Mouse (Mus musculus) lung, postnatal 0 days (tissue): ENCODE data around the gene Nell1. TPM values are rescaled to one million over a fixed set of nuclear protein-coding genes. Genes with fewer than 3 reads are reported as not detected.

Experiments used
- ATAC-seq: fragments of 200-750 bp; cut with Nextera tagmentation; 2 replicates; pipeline ENCODE4 v1.8.0; 2017; ENCODE audit warnings: moderate library complexity
- DNase-seq: peaks from one replicate; pipeline ENCODE4 v3.0.0-alpha.2; 2016; ENCODE audit warnings: low spot score
- H3K27ac ChIP-seq: fragments of 300-500 bp; sonication (generic); 2 replicates; pipeline ENCODE4 v1.5.1; 2014; ENCODE audit warnings: antibody characterized with exemption, mild to moderate bottlenecking, low read length, mixed read lengths
- H3K27me3 ChIP-seq: fragments of 300-500 bp; sonication (generic); replicated peaks from 2 replicates; pipeline ENCODE4 v1.6.1; 2014; ENCODE audit warnings: low read length, mixed read lengths; ENCODE audit not compliant: insufficient read depth
- H3K36me3 ChIP-seq: fragments of 300-500 bp; sonication (generic); 2 replicates; pipeline ENCODE4 v1.6.1; 2014; ENCODE audit warnings: low read length, mixed read lengths; ENCODE audit not compliant: insufficient read depth
- H3K4me1 ChIP-seq: fragments of 300-500 bp; sonication (generic); 2 replicates; pipeline ENCODE4 v1.6.1; 2014; ENCODE audit warnings: antibody characterized with exemption, low read depth, low read length, mixed read lengths; ENCODE audit not compliant: insufficient read depth
- H3K4me2 ChIP-seq: fragments of 300-500 bp; sonication (generic); replicated peaks from 2 replicates; pipeline ENCODE4 v1.6.1; 2014; ENCODE audit warnings: low read depth, mild to moderate bottlenecking, low read length, moderate library complexity, mixed read lengths
- H3K4me3 ChIP-seq: fragments of 300-500 bp; sonication (generic); 2 replicates; pipeline ENCODE4 v1.5.1; 2014; ENCODE audit warnings: low read depth, low read length
- H3K9ac ChIP-seq: fragments of 300-500 bp; sonication (generic); replicated peaks from 2 replicates; pipeline ENCODE4 v1.6.1; 2014; ENCODE audit warnings: low read depth, mild to moderate bottlenecking
- H3K9me3 ChIP-seq: fragments of 300-500 bp; sonication (generic); 2 replicates; pipeline ENCODE4 v1.6.1; 2016; ENCODE audit warnings: low read length, mixed read lengths
- CTCF ChIP-seq: IDR thresholded peaks from 2 replicates; pipeline ENCODE4 v1.5.1; 2016; ENCODE audit warnings: antibody characterized with exemption, mild to moderate bottlenecking
- EP300 ChIP-seq: IDR thresholded peaks from 2 replicates; pipeline ENCODE4 v1.6.1; 2016; ENCODE audit warnings: antibody characterized with exemption, mild to moderate bottlenecking, control low read depth
- WGBS: fragments of 180-500 bp; shearing (Covaris S2); extraction: QIAGEN DNeasy Blood & Tissue Kit; methylation state at CpG from one replicate; pipeline ENCODE4 v1.1.7; 2014; 5-methylcytosine and 5-hydroxymethylcytosine counted together
- polyA plus RNA-seq: library from polyadenylated mRNA; unstranded; fragments of >200 nt; fragmentation: Nextera tagmentation; extraction: Ambion mirVana; gene quantifications from 2 replicates; pipeline ENCODE4 v1.2.1, GENCODE M21; 2015

The Nell1 gene
- polyA plus RNA-seq, 1 experiment from 2014 or later = 3.2 TPM

- WGBS = 60% methylated on average over 3 of the region's 3 CpGs
These were observed 624.2 kb downstream of the Nell1 start, which contains the start of gene 4933405O20Rik for GRCm38 (mm10) chr7:50598890-50599289. Gene 4933405O20Rik (plus strand): TSS chr7:50599190.

GRCm38 (mm10) chr7:50614101-50614500, 639.4 kb downstream of the Nell1 start:
- 67% methylated on average over 2 of the region's 2 CpGs for WGBS
- no peak for ATAC-seq
- no peak overlapping the region for H3K9ac ChIP-seq
- no peak overlapping the region for H3K27ac ChIP-seq
- no peaks in the 10 kb centered on the region for H3K27me3 ChIP-seq
- no peak overlapping the region for H3K4me3 ChIP-seq
- TF ChIP-seq EP300 (no peak), CTCF (no peak)
- no peaks in the 10 kb centered on the region for H3K9me3 ChIP-seq
- no peaks in the 10 kb centered on the region for H3K36me3 ChIP-seq
- no peaks in the 10 kb centered on the region for H3K4me1 ChIP-seq
- H3K4me2 ChIP-seq = no peak overlapping the region
- DNase-seq = no peak

More at GRCm38 (mm10) chr7:50598890-50599289, 624.2 kb downstream of the Nell1 start, which contains the start of gene 4933405O20Rik:
- DNase-seq = no peak
- Histone ChIP-seq H3K4me1 (no peaks in the 10 kb centered on the region), H3K4me2 (no peak within 1 kb of the TSS), H3K27ac (no peak within 1 kb of the TSS), H3K9me3 (no peaks in the 10 kb centered on the region), H3K4me3 (no peak within 1 kb of the TSS), H3K9ac (no peak within 1 kb of the TSS), H3K27me3 (no peaks in the 10 kb centered on the region), H3K36me3 (no peaks in the 10 kb centered on the region)
- TF ChIP-seq EP300 = no peak
- no peak for TF ChIP-seq CTCF
- no peak for ATAC-seq

- Histone ChIP-seq H3K27ac (no peak overlapping the region), H3K36me3 (no peaks in the 10 kb centered on the region), H3K4me1 (no peaks in the 10 kb centered on the region), H3K9me3 (no peaks in the 10 kb centered on the region), H3K4me2 (no peak overlapping the region), H3K4me3 (no peak overlapping the region), H3K27me3 (no peaks in the 10 kb centered on the region), H3K9ac (no peak overlapping the region)
- no peak for TF ChIP-seq CTCF
- no peak for TF ChIP-seq EP300
- no peak for DNase-seq
- ATAC-seq = no peak
- WGBS = 52% methylated on average over 3 of the region's 3 CpGs
These were observed 654.5 kb downstream of the Nell1 start for GRCm38 (mm10) chr7:50629186-50629585.

- 84% methylated on average over 2 of the region's 2 CpGs for WGBS
- DNase-seq (no peak), ATAC-seq (no peak)
- no peak overlapping the region for H3K27ac ChIP-seq
- H3K4me1 ChIP-seq = no peaks in the 10 kb centered on the region
- TF ChIP-seq CTCF (no peak), EP300 (no peak)
- no peaks in the 10 kb centered on the region for H3K9me3 ChIP-seq
- H3K9ac ChIP-seq = no peak overlapping the region
- H3K27me3 ChIP-seq = no peaks in the 10 kb centered on the region
- no peaks in the 10 kb centered on the region for H3K36me3 ChIP-seq
- H3K4me2 ChIP-seq = no peak overlapping the region
- no peak overlapping the region for H3K4me3 ChIP-seq
These were observed 658.5 kb downstream of the Nell1 start for GRCm38 (mm10) chr7:50633147-50633546.

- Histone ChIP-seq H3K9ac (no peak overlapping the region), H3K4me3 (no peak overlapping the region), H3K4me2 (no peak overlapping the region), H3K36me3 (no peaks in the 10 kb centered on the region), H3K9me3 (no peaks in the 10 kb centered on the region), H3K27ac (no peak overlapping the region), H3K27me3 (no peaks in the 10 kb centered on the region), H3K4me1 (no peaks in the 10 kb centered on the region)
- WGBS = 55% methylated on average over 4 of the region's 4 CpGs
- no peak for ATAC-seq
- no peak for TF ChIP-seq CTCF
- no peak for TF ChIP-seq EP300
- no peak for DNase-seq
These were observed 697.6 kb downstream of the Nell1 start for GRCm38 (mm10) chr7:50672266-50672665.

GRCm38 (mm10) chr7:50675444-50675843, 700.8 kb downstream of the Nell1 start:
- Histone ChIP-seq H3K4me2 (no peak overlapping the region), H3K36me3 (no peaks in the 10 kb centered on the region), H3K9ac (no peak overlapping the region), H3K9me3 (no peaks in the 10 kb centered on the region), H3K4me3 (no peak overlapping the region), H3K27me3 (no peaks in the 10 kb centered on the region), H3K4me1 (no peaks in the 10 kb centered on the region), H3K27ac (no peak overlapping the region)
- 72% methylated on average over 1 of the region's 1 CpGs for WGBS
- ATAC-seq (no peak), DNase-seq (no peak)
- TF ChIP-seq CTCF = no peak
- TF ChIP-seq EP300 = no peak

GRCm38 (mm10) chr7:50677511-50677910, 702.8 kb downstream of the Nell1 start:
- Histone ChIP-seq H3K27ac (no peak overlapping the region), H3K9ac (no peak overlapping the region), H3K27me3 (no peaks in the 10 kb centered on the region), H3K36me3 (no peaks in the 10 kb centered on the region), H3K4me3 (no peak overlapping the region), H3K4me1 (no peaks in the 10 kb centered on the region), H3K9me3 (no peaks in the 10 kb centered on the region), H3K4me2 (no peak overlapping the region)
- no peak for ATAC-seq
- WGBS = 62% methylated on average over 1 of the region's 1 CpGs
- no peak for DNase-seq
- TF ChIP-seq CTCF = no peak
- no peak for TF ChIP-seq EP300
